Mouse (Mus musculus): Measurements from ENCODE around the gene Susd4. TPM values are rescaled to one million over a fixed set of nuclear protein-coding genes. Genes with fewer than 3 reads are reported as not detected.
A peak's percentile ranks its signal among the peaks of the same experiment; 100 is the strongest.

The Susd4 gene
- polyA plus RNA-seq, 1 experiment from 2014 or later: 73.9 TPM

DNA sequence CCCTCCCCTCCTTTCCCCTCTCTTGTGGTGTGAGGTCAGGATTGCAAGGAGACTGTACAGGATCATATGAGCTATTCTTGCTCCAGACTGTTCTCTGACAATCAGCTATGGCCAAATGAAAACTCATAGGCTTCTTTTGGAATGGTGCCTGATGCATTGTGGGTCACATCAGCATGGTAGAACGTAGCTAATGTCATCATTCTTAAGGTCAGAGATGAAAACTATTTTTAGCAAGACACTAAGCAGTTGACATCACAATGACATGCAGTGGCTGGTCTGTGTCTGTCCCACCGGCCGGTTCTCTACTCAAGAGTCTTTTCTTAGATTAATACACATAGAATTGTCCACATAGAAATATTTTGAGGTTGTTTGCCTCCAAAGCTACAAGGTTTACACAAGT is 142.0 kb downstream of the Susd4 start:
- H3K36me3 ChIP-seq: no peaks in the 10 kb centered on the region
- no peak for ATAC-seq (ENCODE audit: low read depth)
- no peak overlapping the region for H3K9ac ChIP-seq
- WGBS: 77% methylated on average over 3 of the region's 3 CpGs
- no peak overlapping the region for H3K27ac ChIP-seq (replicated peaks)
- no peak overlapping the region for H3K4me2 ChIP-seq
- H3K9me3 ChIP-seq: no peaks in the 10 kb centered on the region
- H3K27me3 ChIP-seq: no peaks in the 10 kb centered on the region; the same call in 1 of the 2 replicates
- H3K4me1 ChIP-seq (replicated peaks): peaks cover 21% of the 10 kb centered on the region
- no peak overlapping the region for H3K4me3 ChIP-seq

DNA sequence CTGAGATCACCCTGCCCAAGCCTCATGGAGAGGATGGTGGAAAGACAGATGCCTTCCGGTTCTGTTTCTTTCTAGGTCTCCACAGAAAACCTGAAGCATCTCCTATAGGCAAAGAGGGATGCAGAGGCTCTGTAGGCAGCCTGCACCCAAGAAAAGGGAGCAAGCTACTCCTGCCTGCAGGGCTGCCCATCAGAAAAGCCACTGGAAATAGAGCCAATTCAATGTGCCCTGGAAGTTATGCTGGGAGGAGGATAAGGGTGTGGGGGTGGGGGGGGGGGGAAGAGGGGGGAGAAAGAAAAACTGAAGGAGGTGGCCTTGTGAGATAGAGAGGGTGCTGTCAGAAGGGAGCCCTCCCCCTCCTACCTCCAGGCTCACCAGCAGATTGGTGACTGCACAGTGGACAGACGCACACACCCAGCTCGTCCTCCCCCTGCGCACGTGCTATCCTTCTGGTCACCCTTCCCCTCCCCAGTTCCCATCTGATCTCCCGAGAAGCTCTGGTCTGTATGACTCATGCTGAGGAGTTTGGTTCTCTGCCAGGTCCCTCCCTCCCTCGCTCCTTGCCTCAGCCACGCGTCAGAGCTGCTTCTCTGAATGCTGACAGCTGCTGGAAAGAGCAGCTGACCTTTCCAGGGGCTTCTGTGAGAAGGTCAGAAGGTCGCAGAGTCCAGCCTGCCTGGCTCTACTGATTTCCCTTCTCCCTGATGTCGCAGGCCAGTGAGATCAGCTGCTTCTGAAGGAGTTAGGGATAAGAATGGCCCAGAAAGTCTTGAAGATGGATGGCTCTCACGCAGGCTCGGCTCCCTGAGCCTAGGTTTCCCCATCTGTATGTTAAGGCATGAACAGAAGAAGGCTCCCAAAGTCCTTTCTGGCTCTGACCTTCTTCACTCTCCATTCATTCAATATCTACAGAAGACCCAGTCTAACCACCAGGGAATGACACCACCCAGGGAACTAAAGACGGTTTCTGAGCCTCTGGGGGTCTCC is 144.7 kb downstream of the Susd4 start:
- peaks cover 21% of the 10 kb centered on the region for H3K4me1 ChIP-seq (replicated peaks)
- WGBS: 14% methylated on average over 14 of the region's 14 CpGs
- H3K27me3 ChIP-seq: no peaks in the 10 kb centered on the region; the same call in 1 of the 2 replicates
- no peaks in the 10 kb centered on the region for H3K9me3 ChIP-seq
- H3K27ac ChIP-seq (replicated peaks): peak overlapping the region; percentile 50
- H3K4me3 ChIP-seq: no peak overlapping the region
- peak; percentile 78 for ATAC-seq (ENCODE audit: low read depth)
- H3K9ac ChIP-seq: peak overlapping the region; percentile 43; the same call in 1 of the 2 replicates
- H3K36me3 ChIP-seq: no peaks in the 10 kb centered on the region
- H3K4me2 ChIP-seq: peak overlapping the region; percentile 16; the same call in 1 of the 2 replicates

GRCm38 (mm10) chr1:182909066-182909465 is 145.4 kb downstream of the Susd4 start:
- Histone ChIP-seq H3K27ac (replicated peaks) (peak overlapping the region; percentile 50), H3K4me1 (replicated peaks) (peaks cover 21% of the 10 kb centered on the region), H3K36me3 (no peaks in the 10 kb centered on the region), H3K9ac (no peak overlapping the region), H3K27me3 (no peaks in the 10 kb centered on the region; the same call in 1 of the 2 replicates), H3K4me2 (no peak overlapping the region), H3K9me3 (no peaks in the 10 kb centered on the region), H3K4me3 (no peak overlapping the region)
- ATAC-seq (ENCODE audit: low read depth): no peak
- 62% methylated on average over 3 of the region's 3 CpGs for WGBS

GRCm38 (mm10) chr1:182909596-182909995 is 145.9 kb downstream of the Susd4 start:
- Histone ChIP-seq H3K4me1 (replicated peaks) (peaks cover 21% of the 10 kb centered on the region), H3K4me3 (no peak overlapping the region), H3K36me3 (no peaks in the 10 kb centered on the region), H3K27me3 (no peaks in the 10 kb centered on the region; the same call in 1 of the 2 replicates), H3K4me2 (no peak overlapping the region), H3K9ac (no peak overlapping the region), H3K27ac (replicated peaks) (no peak overlapping the region), H3K9me3 (no peaks in the 10 kb centered on the region)
- ATAC-seq (ENCODE audit: low read depth): no peak
- WGBS: 80% methylated on average over 5 of the region's 5 CpGs

- no peaks in the 10 kb centered on the region for H3K36me3 ChIP-seq
- no peak overlapping the region for H3K9ac ChIP-seq
- H3K4me3 ChIP-seq: no peak overlapping the region
- no peak overlapping the region for H3K4me2 ChIP-seq
- 0 out of 2 replicates have a peak overlapping the region, but pooled peaks have one; percentile 18 for H3K27ac ChIP-seq (replicated peaks)
- H3K9me3 ChIP-seq: no peaks in the 10 kb centered on the region
- no peaks in the 10 kb centered on the region; the same call in 1 of the 2 replicates for H3K27me3 ChIP-seq
- 38% methylated on average over 2 of the region's 2 CpGs for WGBS
- ATAC-seq (ENCODE audit: low read depth): no peak
- H3K4me1 ChIP-seq (replicated peaks): peaks cover 21% of the 10 kb centered on the region
Measured at GRCm38 (mm10) chr1:182912591-182912990, 148.9 kb downstream of the Susd4 start.

DNA sequence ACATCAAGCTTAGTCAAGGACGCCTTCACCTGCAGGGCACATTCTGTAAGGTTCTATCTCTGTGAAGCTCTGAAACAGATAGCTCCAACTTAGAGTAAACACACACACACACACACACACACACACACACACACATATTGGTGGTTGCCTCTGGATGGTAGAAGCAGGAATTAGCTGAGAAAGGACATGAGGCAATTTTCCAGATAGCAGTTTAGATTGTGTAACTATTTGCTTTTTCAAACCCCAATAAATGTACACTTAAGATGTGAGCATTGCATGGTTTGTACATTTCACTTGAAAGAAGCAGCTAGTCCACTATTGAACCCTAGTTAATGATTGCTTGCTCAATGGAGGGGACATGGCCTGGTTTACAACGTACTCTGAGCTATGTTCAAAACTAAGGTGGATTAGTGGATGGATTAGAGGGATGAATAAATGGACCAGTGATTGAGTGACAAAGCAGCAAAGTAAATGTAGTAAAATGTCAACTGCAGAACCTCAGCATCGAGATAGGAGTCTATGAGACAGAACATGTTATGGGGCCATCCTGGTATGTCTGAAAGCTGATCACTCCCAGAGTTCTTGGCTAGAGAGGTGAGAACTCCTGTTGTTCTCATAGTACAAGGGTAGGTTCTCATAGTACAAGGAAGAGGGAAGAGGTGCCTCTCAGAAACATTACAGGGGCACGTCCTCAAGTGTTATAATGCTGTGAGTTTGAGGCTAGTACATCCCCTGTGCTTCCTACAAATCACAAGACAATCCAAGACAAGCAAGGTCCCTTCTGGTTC is 150.7 kb downstream of the Susd4 start:
- 73% methylated on average over 4 of the region's 4 CpGs for WGBS
- H3K9me3 ChIP-seq: no peaks in the 10 kb centered on the region

DNA sequence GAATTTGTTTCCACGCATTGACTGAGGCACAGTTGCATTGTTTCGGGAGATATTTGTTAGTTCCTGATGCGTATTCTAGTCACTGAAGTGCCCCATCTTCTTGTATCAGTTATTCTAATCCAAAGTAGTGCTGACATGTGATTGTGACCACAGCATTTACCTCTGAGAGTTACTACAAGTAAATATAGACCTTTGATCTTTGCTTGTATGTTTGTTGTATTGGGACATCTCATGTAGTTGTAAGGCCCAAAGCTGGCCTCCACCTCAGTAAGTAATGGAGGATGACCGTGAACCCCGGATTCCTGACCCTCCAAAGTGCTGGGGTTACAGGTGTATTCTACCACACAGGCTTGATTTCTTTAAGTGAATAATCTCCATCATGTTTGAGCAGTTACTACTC is 152.5 kb downstream of the Susd4 start:
- no peaks in the 10 kb centered on the region for H3K36me3 ChIP-seq
- H3K4me1 ChIP-seq (replicated peaks): peaks cover 19% of the 10 kb centered on the region
- H3K27ac ChIP-seq (replicated peaks): no peak overlapping the region
- no peaks in the 10 kb centered on the region for H3K27me3 ChIP-seq
- H3K4me3 ChIP-seq: no peak overlapping the region
- H3K9me3 ChIP-seq: no peaks in the 10 kb centered on the region
- no peak overlapping the region for H3K4me2 ChIP-seq
- no peak for ATAC-seq (ENCODE audit: low read depth)
- no peak overlapping the region for H3K9ac ChIP-seq
- 95% methylated on average over 5 of the region's 5 CpGs for WGBS

More for the DNA sequence above, 150.7 kb downstream of the Susd4 start:
- H3K36me3 ChIP-seq: no peaks in the 10 kb centered on the region
- no peak overlapping the region for H3K4me3 ChIP-seq
- no peak overlapping the region for H3K27ac ChIP-seq (replicated peaks)
- H3K4me2 ChIP-seq: no peak overlapping the region
- H3K27me3 ChIP-seq: no peaks in the 10 kb centered on the region
- H3K9ac ChIP-seq: no peak overlapping the region
- peaks cover 17% of the 10 kb centered on the region for H3K4me1 ChIP-seq (replicated peaks)
- no peak for ATAC-seq (ENCODE audit: low read depth)

DNA sequence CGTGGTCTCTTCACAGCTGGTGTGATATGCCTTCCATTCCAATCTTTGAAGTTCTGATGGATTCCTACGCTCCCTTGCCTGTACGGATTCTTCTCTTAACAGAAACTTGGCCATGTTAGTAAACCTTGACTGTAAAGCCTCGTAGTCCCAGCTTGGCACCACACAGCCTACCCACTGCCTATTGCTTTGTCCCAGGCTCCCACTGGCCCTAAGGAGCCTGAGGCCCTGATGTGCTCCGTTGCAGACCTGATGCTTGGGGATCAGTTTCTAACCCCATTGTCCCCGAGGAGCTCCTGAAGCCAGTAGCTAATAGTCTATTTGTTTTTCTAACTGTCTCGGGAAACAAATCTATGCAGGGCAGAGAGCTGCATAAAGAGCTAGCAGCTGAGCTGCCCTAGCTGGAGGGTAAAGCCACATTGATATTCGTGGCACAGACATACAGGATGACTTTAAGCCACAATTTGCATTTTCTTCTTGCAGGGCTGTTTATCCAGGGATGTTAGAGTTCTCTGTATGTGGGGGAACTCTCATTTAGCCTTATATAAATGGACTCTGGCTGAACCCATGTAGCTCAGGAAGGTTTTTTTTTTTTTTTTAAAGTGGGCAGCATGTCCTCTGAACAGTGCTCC is 155.2 kb downstream of the Susd4 start:
- 32% methylated on average over 8 of the region's 8 CpGs for WGBS
- H3K4me2 ChIP-seq: no peak overlapping the region

DNA sequence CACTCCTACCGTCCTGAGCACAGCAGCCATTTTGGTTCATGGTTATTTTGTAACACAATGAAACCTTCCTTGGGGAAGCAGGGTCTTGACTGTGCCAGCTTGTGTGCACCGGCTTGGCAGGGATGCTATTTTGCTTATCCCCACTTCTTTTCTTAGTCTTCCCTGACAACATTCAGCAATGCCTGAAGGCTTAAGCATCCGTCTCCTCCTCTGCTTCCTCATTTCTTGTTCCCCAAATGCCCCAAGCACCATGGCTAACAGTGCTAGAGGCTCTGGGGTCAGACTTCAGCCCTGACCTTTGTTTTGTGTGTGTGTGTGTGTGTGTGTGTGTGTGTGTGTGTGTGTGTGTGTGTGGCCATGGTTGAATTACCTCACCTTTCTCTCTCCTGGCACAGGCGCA is 159.2 kb downstream of the Susd4 start:
- no peak for ATAC-seq (ENCODE audit: low read depth)
- Histone ChIP-seq H3K27ac (replicated peaks) (peak overlapping the region; percentile 46), H3K36me3 (no peaks in the 10 kb centered on the region), H3K9me3 (no peaks in the 10 kb centered on the region), H3K4me3 (no peak overlapping the region), H3K4me2 (no peak overlapping the region), H3K27me3 (no peaks in the 10 kb centered on the region), H3K4me1 (replicated peaks) (peaks cover 34% of the 10 kb centered on the region), H3K9ac (no peak overlapping the region)
- 41% methylated on average over 4 of the region's 4 CpGs for WGBS

More for the DNA sequence above, 155.2 kb downstream of the Susd4 start:
- H3K4me1 ChIP-seq (replicated peaks): peaks cover 34% of the 10 kb centered on the region
- H3K36me3 ChIP-seq: no peaks in the 10 kb centered on the region
- peak; percentile 79 for ATAC-seq (ENCODE audit: low read depth)
- H3K27ac ChIP-seq (replicated peaks): peak overlapping the region; percentile 64
- no peaks in the 10 kb centered on the region for H3K27me3 ChIP-seq
- H3K9ac ChIP-seq: no peak overlapping the region
- no peak overlapping the region for H3K4me3 ChIP-seq
- no peaks in the 10 kb centered on the region for H3K9me3 ChIP-seq

GRCm38 (mm10) chr1:182926465-182926864 is 162.8 kb downstream of the Susd4 start:
- H3K27ac ChIP-seq (replicated peaks): no peak overlapping the region
- ATAC-seq (ENCODE audit: low read depth): no peak
- no peaks in the 10 kb centered on the region for H3K27me3 ChIP-seq
- H3K4me1 ChIP-seq (replicated peaks): peaks cover 15% of the 10 kb centered on the region
- 90% methylated on average over 6 of the region's 6 CpGs for WGBS
- H3K9ac ChIP-seq: no peak overlapping the region
- H3K36me3 ChIP-seq: no peaks in the 10 kb centered on the region
- H3K9me3 ChIP-seq: no peaks in the 10 kb centered on the region
- no peak overlapping the region for H3K4me3 ChIP-seq
- no peak overlapping the region for H3K4me2 ChIP-seq

DNA sequence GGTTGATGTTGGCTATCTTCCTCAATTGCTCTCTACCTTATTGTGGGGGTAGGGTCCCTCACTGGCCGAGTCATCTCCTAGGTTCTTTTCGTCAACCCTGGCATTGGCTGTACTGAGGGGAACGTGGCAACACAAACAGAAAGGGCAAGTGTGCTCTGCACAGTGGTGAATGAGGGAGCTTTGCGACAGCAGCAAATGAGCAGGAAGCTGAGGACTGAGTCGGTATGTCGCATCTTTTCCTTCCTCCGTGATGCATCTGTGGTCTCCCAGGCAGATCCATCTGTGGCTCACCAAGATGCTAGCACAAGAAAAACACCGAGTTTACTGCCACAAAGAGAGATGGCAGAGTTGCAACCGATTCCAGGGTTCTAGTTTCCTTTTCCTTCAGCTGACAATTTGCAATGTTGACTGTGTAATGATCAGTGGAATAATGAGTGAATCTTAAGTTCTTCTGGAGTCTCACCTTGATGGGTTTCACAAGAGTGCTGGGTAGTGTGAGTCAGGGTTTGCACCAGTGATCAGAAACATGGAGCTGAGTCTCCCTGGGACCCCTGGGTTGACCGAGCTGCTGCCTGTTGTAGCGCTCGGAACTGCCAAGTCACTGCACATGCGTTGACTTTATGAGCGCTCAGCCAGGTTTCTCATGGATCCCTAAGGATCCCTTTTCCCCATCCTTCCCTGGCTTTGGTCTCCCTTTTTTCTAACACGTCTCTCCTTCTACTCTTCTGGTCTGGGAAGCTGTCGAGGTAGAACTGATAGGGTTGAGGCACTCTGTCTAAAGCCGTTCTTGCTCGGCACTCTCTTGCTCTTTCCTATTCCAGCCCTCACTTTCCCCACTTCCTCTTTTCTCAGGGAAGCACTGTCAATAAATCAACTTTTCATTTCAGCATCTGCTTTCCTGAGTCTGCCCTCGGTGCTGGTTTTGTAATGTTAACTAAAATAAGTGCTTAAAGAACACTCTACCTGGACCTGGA is 164.5 kb downstream of the Susd4 start:
- no peaks in the 10 kb centered on the region for H3K36me3 ChIP-seq
- H3K27ac ChIP-seq (replicated peaks): no peak overlapping the region
- peaks cover 4% of the 10 kb centered on the region for H3K4me1 ChIP-seq (replicated peaks)
- H3K9me3 ChIP-seq: no peaks in the 10 kb centered on the region
- H3K4me2 ChIP-seq: no peak overlapping the region
- no peak overlapping the region for H3K4me3 ChIP-seq
- no peak overlapping the region for H3K9ac ChIP-seq
- 80% methylated on average over 19 of the region's 19 CpGs for WGBS
- no peak for ATAC-seq (ENCODE audit: low read depth)
- no peaks in the 10 kb centered on the region for H3K27me3 ChIP-seq

Data from neural tube, embryonic 13.5 days (tissue).